Mouse (Mus musculus) layer of hippocampus, postnatal 14 days (tissue): ENCODE data around the gene Fitm1. TPM values are rescaled to one million over a fixed set of nuclear protein-coding genes. Genes with fewer than 3 reads are reported as not detected.

Experiments used
- DNase-seq, 2 experiments: peaks; one replicate each; pipeline ENCODE4 v3.0.0; 2021 to 2022; ENCODE audit warnings: low spot score in 2 of 2, mixed read lengths in 1 of 2
- long read RNA-seq, 2 experiments: library from polyadenylated mRNA; stranded (forward); transcript quantifications; one replicate each; pipeline ENCODE4 v2.0.0; 2021
- total RNA-seq, 2 experiments: library from RNA; stranded (reverse); gene quantifications; 2 replicates each; pipeline ENCODE4 v1.2.3; 2021

The Fitm1 gene
- total RNA-seq: not detected
- long read RNA-seq, experiment 1: 0 reads
- long read RNA-seq, experiment 2: 0 reads

DNA sequence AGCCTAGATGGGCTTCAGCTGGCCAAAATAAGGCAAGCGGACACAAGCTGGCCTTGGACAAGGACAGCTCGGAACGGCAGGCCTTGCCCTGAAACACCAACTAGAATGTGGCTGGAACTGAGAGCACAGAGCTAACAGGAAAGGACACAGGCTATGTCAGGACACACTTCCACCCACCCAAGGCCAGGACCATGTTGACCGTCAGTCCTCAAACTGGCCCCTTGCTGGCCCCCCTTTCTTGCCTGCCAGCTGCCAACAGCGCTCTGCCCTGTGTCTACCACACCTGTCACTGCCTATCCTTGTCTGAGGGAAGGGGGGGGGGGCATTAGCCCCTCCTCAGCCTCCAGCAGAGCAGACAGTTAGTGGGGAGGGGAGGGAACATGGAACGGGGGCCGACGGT, at the start of gene Fitm1:
Fitm1 (plus strand) TSS at position 316 of the 400 bp plus-strand sequence.
- DNase-seq: no peak

DNA sequence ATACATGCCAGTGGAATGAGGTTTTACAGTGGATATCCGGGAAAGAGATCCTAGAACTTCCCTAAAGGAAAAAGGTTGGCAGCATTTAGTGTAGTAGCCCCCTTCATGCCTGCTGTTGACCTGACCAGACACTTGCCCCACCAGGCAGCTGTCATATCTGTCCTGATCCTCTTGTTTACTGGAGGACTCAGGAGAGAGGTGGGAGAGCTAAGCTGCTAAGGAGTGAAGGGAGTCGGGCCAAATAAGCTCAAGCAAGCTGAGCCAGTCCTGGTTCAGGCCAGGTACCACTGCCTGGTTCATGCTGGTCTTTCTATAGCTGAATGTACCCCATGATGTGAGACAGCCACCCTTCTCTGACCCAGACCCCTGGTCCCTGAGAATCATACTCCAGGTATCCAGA, 48.7 kb upstream of the Fitm1 start:
- no peak for DNase-seq

GRCm38 (mm10) chr14:55527940-55528339, 47.5 kb upstream of the Fitm1 start:
- no peak for DNase-seq

- DNase-seq: no peak
Observed at GRCm38 (mm10) chr14:55536116-55536745, 39.2 kb upstream of the Fitm1 start.

- DNase-seq: peak; percentile 66 to 67
Observed at GRCm38 (mm10) chr14:55540067-55540786, 35.2 kb upstream of the Fitm1 start, which contains the start of gene Pck2. Pck2 (plus strand) TSS chr14:55540266.

DNA sequence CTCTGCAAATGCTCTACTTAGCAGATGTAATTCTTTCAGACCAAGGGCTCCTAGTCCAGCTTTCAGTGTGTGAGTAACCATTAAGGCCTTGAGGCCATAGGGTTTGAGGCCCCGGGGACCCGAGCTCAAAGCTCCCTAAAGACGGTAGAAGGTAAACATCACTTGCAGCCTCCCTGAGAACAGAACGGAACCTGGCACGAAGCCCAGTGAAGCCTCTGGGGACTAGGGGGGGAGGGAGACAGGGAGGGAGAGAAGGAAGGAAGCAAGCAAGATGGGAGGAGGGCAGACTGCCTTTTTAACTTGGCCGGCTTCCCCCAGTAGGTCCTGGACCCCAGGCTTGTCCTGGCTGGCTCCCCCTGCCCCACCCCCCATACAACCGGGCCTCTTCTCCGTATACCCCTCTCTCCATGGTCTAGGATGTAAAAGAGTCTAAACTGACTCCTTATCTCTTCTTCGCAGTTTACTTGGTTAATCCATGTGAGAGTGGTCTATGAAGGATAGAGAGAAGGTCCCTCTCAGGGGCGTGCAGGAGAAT, 34.6 kb upstream of the Fitm1 start:
- peak; percentile 64 to 70 for DNase-seq

DNA sequence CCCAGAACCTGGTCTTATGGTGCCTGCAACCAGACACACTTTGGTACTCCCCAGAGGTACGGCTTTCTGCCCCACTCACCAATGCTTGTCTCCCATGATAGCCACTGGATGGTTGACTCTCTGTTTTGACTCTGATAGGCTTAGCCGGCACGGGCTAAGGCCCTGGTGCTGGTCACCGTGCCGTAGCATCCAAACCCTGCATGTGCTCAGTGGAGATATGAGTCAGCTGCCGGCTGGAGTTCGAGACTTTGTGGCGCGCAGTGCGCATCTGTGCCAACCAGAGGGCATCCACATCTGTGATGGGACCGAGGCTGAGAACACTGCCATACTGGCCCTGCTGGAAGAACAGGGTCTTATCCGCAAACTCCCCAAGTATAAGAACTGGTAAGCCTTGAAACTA, 33.1 kb upstream of the Fitm1 start:
- DNase-seq: no peak

GRCm38 (mm10) chr14:55544334-55544733, 31.1 kb upstream of the Fitm1 start:
- DNase-seq: peak in 1 of 2 experiments; percentile 12

- DNase-seq: no peak
Observed at GRCm38 (mm10) chr14:55550191-55550590, 25.2 kb upstream of the Fitm1 start.

DNA sequence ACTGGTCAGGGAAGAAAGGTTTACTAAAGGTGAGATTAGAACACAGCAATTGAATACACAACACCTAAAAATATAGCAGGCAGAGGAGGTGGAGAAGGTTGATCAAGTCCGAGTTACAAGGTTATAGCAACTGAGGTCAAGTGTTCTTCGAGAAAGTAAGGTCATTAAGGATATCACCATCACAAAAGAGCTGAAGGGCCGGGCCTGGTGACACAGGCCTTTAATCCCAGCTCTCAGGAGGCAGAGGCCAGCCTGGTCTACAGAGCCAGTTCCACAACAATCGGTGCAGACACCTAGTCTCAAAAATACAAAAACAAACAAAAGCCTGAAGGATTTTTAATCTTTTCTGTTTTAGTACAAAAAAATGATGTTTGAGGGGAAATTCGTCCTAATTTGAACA, 24.1 kb upstream of the Fitm1 start:
- no peak for DNase-seq

GRCm38 (mm10) chr14:55551794-55552193, 23.6 kb upstream of the Fitm1 start:
- DNase-seq: no peak

- DNase-seq: no peak
Observed at GRCm38 (mm10) chr14:55554635-55555034, 20.8 kb upstream of the Fitm1 start.

DNA sequence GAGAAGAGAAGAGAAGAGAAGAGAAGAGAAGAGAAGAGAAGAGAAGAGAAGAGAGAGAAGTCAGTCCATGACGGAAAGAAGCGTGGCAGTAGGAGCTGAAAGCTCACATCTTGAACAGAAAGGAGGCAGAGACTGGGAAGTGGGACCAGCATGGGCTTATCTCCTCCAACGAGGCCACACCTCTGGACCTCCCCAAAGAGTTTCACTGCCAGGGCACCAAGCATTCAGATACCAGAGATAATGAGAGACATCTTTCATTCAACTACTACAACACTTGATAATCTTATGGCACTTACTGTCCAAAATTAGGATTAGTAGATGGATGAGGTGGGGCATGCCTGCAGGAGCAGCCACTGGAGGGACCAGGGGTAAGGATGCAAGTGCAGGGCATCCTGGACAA, 19.6 kb upstream of the Fitm1 start:
- DNase-seq: no peak

- peak; percentile 70 to 79 for DNase-seq
Observed at GRCm38 (mm10) chr14:55557003-55557402, 18.4 kb upstream of the Fitm1 start.

- DNase-seq: no peak
Observed at GRCm38 (mm10) chr14:55557587-55557986, 17.8 kb upstream of the Fitm1 start.

DNA sequence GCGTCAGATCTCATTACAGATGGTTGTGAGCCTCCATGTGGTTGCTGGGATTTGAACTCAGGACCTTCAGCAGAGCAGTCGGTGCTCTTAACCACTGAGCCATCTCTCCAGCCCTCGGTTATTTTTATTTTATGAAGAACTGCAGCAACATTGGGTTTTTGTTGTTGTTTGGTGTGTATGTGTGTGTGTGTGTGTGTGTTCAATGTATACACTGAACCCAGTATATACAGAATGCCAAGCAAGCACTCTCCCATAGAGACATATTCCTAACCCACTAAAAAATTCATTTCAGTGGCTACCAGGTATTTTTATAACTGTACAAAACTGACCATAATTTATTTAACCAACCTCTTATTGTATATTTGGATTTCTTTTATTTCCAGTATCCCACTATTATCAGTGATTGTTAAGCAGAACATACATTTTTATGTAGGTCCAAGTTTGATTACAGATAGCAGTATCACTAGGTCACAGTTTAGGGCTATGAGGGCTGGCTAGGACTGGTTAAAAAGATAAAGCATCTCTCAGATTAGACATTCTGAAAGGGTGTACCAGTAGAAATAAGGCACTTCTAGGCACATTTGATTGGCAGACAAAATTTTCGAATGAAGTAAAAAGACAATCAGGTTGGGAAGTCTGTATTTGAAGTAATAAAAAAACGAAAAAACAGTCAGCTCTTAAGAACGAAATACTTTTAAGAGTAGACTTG, 16.5 kb upstream of the Fitm1 start:
- DNase-seq: no peak

DNA sequence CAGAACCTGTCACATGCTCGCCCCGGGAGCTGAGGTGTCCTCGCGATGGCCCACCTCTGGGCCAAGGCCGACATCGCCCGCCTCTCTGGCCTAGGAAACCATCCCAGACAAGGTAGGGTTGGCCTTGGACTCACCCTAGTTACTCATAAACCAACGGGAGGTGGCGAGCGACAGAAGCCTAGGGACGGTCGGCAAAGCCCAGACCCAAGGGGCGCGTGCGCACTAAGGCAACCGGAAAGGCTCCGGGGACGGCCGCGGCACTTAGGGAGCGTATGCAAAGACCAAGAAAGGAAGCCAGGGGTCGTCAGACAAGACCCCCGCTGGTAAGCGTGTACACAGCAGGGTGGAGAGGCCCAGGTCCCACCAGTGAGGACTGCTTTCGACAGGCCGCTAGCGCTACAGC, 15.6 kb upstream of the Fitm1 start, which contains the start of gene Dcaf11:
Dcaf11 (plus strand) TSS at position 208 of the 403 bp plus-strand sequence.
- DNase-seq: peak; percentile 87 to 93

DNA sequence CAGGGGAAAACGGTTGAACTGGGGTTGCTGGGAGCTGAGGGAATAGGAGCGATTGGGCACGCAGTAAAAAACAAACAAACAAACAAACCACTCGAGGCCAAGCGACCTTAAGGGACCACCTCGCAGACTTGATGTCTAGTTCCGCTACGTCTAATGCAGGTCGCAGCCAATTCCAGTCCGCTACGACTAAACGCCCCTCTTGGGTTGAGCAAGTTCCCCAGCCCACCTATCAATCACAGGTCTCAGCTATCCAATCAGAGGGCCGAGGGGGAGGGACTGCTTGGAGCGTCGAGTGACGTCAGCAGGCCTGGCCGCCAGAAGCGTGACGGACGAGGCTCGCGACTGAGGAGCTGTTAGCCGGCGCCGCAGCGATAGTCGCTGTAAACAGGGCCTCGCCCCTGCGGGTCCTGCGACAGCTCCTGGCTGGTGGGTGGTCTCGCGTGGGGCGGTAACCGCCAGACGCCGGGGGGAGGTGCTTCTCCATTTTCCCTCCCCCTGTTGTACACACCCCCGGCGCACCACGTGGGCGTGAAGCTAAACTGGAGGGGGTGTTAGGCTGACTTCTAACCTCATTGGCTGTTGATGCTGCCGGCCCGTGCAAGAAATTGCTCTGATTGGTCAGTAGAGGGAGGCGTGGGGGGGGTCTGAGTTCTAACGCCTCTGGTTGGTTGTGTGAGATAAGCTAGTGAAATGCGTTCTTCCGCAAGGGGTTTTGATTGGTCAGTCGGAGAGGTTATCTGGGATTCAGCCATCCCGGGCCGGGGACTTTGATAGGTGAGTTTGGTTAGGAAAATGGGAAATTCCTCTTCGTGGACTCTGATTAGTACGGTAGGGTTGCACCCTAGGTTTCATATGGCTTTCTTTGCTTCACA, 15.0 kb upstream of the Fitm1 start, which contains the start of gene A730061H03Rik:
A730061H03Rik (minus strand) TSS at position 205 of the 872 bp plus-strand sequence.
- DNase-seq: peak; percentile 98 to 99

DNA sequence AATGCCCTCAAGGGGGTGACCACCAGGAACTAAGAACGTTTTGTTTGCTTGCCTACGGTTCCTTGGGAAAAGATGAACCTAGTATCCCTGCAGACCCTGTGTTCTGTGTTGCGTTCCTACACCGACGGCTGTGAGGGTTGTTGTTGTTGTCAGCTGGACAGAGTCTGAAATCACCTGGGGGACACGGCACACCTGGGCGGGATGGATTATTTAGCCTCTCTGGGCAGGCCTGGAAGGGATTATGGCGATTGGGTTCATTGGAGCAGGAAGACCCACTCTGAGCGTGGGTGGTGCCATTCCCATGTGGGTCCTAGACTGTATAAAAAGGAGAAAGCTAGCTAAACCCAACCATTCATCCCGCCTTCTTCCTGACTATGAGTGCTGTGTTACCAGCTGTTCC, 13.6 kb upstream of the Fitm1 start:
- DNase-seq: no peak

- DNase-seq: no peak
Observed at GRCm38 (mm10) chr14:55563249-55563648, 12.2 kb upstream of the Fitm1 start.

DNA sequence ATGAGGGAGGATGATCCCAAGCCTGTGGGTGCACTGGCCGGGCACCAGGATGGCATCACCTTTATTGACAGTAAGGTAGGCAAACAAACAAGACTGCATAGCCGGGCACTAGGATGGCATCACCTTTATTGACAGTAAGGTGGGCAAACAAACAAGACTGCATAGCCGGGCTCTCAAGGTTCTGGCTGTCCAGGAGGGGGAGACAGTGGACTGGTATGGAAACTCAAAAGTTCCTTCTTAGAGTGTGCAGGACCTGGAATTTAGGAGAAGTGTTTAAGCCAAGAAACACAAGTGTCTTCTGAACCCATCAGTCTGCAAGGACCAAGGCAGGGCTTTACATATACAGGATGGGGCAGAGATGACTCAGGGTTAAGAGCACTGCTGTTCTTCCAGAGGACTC, 9.7 kb upstream of the Fitm1 start:
- DNase-seq: no peak
